Mouse (Mus musculus) embryonic facial prominence, embryonic 12.5 days (tissue): ENCODE data around the gene T2. TPM values are rescaled to one million over a fixed set of nuclear protein-coding genes. Genes with fewer than 3 reads are reported as not detected.

Source experiments
- ATAC-seq: fragments of 200-750 bp; cut with Nextera tagmentation; 2 replicates; pipeline ENCODE4 v1.8.0; 2017; ENCODE audit not compliant: insufficient number of reproducible peaks, insufficient read depth, low FRiP score, low TSS enrichment
- H3K27ac ChIP-seq: fragments of 300-500 bp; sonication (generic); 2 replicates; pipeline ENCODE4 v1.5.1; 2016; ENCODE audit warnings: mild to moderate bottlenecking
- H3K27me3 ChIP-seq: fragments of 300-500 bp; sonication (generic); 2 replicates; pipeline ENCODE4 v1.6.1; 2016; ENCODE audit warnings: mild to moderate bottlenecking, moderate library complexity
- H3K36me3 ChIP-seq: fragments of 300-500 bp; sonication (generic); 2 replicates; pipeline ENCODE4 v1.6.1; 2016; ENCODE audit warnings: mild to moderate bottlenecking
- H3K4me1 ChIP-seq: fragments of 300-500 bp; sonication (generic); 2 replicates; pipeline ENCODE4 v1.6.1; 2016
- H3K4me2 ChIP-seq: fragments of 300-500 bp; sonication (generic); replicated peaks from 2 replicates; pipeline ENCODE4 v1.6.1; 2016; ENCODE audit warnings: mild to moderate bottlenecking, moderate library complexity
- H3K4me3 ChIP-seq: fragments of 300-500 bp; sonication (generic); 2 replicates; pipeline ENCODE4 v1.5.1; 2016; ENCODE audit warnings: mild to moderate bottlenecking
- H3K9ac ChIP-seq: fragments of 300-500 bp; sonication (generic); 2 replicates; pipeline ENCODE4 v1.6.1; 2016; ENCODE audit warnings: mild to moderate bottlenecking, moderate library complexity
- H3K9me3 ChIP-seq: fragments of 300-500 bp; sonication (generic); 2 replicates; pipeline ENCODE4 v1.6.1; 2016; ENCODE audit warnings: mild to moderate bottlenecking, moderate library complexity
- WGBS: fragments of 180-500 bp; shearing (Covaris S2); methylation state at CpG from one replicate; pipeline ENCODE4 v1.1.7; 2016; 5-methylcytosine and 5-hydroxymethylcytosine counted together
- polyA plus RNA-seq: library from polyadenylated mRNA; unstranded; fragments of >200 nt; fragmentation: Nextera tagmentation; extraction: Ambion mirVana; gene quantifications from 2 replicates; pipeline ENCODE4 v1.2.1, GENCODE M21; 2016

Gene T2
- polyA plus RNA-seq, 1 experiment from 2014 or later = 1.2 TPM

GRCm38 (mm10) chr17:8455196-8455595 lies 99.4 kb downstream of the T2 start:
- H3K4me3 ChIP-seq = no peak overlapping the region
- no peak overlapping the region for H3K9ac ChIP-seq
- no peaks in the 10 kb centered on the region for H3K27me3 ChIP-seq
- H3K4me1 ChIP-seq = peaks cover 6% of the 10 kb centered on the region; the same call in 1 of the 2 replicates
- ATAC-seq = no peak
- no peaks in the 10 kb centered on the region for H3K36me3 ChIP-seq
- H3K9me3 ChIP-seq = no peaks in the 10 kb centered on the region
- no peak overlapping the region for H3K4me2 ChIP-seq
- no peak overlapping the region for H3K27ac ChIP-seq
- 39% methylated on average over 6 of the region's 6 CpGs for WGBS

DNA sequence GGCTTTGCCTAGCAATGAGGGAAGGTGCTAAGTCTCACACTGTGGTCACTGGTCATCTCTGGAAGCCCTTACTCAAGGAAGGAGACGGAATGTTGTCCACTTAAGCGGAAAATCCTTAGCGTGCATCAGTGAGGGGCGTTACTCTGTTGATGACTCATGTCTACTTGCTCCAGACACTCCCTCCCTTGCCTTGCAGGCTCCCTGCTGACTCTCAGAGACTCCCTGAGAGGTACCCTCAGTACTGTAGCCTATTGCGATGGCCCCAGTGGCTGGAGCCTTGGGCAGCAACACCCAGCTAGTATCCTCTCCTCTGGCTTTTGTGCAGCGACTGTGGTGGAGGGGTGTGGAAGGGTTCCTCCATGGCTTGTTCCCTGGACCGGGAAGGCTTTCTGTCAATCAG lies 99.8 kb downstream of the T2 start:
- H3K27ac ChIP-seq = no peak overlapping the region

GRCm38 (mm10) chr17:8456856-8457460 lies 101.2 kb downstream of the T2 start:
- Histone ChIP-seq H3K9ac (no peak overlapping the region), H3K27me3 (no peaks in the 10 kb centered on the region), H3K36me3 (no peaks in the 10 kb centered on the region), H3K4me2 (no peak overlapping the region), H3K27ac (no peak overlapping the region), H3K4me3 (no peak overlapping the region), H3K4me1 (peaks cover 6% of the 10 kb centered on the region; the same call in 1 of the 2 replicates), H3K9me3 (no peaks in the 10 kb centered on the region)
- ATAC-seq = no peak
- 51% methylated on average over 9 of the region's 9 CpGs for WGBS

More for the DNA sequence above, 99.8 kb downstream of the T2 start:
- WGBS = 79% methylated on average over 7 of the region's 7 CpGs
- no peaks in the 10 kb centered on the region for H3K27me3 ChIP-seq
- no peaks in the 10 kb centered on the region for H3K9me3 ChIP-seq
- H3K36me3 ChIP-seq = no peaks in the 10 kb centered on the region
- H3K9ac ChIP-seq = no peak overlapping the region
- H3K4me1 ChIP-seq = peaks cover 6% of the 10 kb centered on the region; the same call in 1 of the 2 replicates
- no peak overlapping the region for H3K4me3 ChIP-seq
- no peak overlapping the region for H3K4me2 ChIP-seq
- ATAC-seq = no peak

DNA sequence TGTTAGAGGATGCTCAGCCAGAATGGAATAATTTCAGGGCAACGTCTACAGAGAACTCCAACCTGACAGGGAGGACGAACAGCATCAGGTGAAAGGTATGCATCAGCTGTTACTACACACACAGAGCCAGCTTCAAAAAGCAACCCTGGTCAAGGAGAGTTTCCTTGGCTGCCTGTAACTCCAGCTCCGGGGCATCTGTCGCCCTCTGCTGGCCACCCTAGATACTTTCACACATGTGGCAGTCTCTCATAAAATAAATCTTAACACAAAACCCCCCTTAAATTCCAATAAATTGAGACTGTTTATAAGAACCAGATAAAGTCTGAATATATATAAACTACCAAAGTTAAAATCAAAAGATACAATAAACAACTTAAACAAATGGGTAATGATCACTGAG lies 105.8 kb downstream of the T2 start:
- H3K4me3 ChIP-seq = no peak overlapping the region
- ATAC-seq = no peak
- 6% methylated on average over 4 of the region's 4 CpGs for WGBS

GRCm38 (mm10) chr17:8463482-8464128 lies 107.8 kb downstream of the T2 start:
- H3K9me3 ChIP-seq = no peaks in the 10 kb centered on the region
- H3K27me3 ChIP-seq = peaks cover 16% of the 10 kb centered on the region; the same call in 1 of the 2 replicates
- H3K9ac ChIP-seq = no peak overlapping the region
- H3K4me2 ChIP-seq = no peak overlapping the region
- no peak overlapping the region for H3K4me3 ChIP-seq
- no peak overlapping the region for H3K27ac ChIP-seq
- 25% methylated on average over 9 of the region's 9 CpGs for WGBS
- H3K36me3 ChIP-seq = no peaks in the 10 kb centered on the region
- no peak; the same call in 1 of the 2 replicates for ATAC-seq
- no peaks in the 10 kb centered on the region for H3K4me1 ChIP-seq

More for the DNA sequence above, 105.8 kb downstream of the T2 start:
- Histone ChIP-seq H3K9me3 (no peaks in the 10 kb centered on the region), H3K27ac (no peak overlapping the region), H3K4me1 (0 out of 2 replicates have a peak, but pooled peaks cover 3% of the 10 kb centered on the region), H3K9ac (no peak overlapping the region), H3K4me2 (no peak overlapping the region), H3K27me3 (peaks cover 8% of the 10 kb centered on the region; the same call in 1 of the 2 replicates), H3K36me3 (no peaks in the 10 kb centered on the region)

DNA sequence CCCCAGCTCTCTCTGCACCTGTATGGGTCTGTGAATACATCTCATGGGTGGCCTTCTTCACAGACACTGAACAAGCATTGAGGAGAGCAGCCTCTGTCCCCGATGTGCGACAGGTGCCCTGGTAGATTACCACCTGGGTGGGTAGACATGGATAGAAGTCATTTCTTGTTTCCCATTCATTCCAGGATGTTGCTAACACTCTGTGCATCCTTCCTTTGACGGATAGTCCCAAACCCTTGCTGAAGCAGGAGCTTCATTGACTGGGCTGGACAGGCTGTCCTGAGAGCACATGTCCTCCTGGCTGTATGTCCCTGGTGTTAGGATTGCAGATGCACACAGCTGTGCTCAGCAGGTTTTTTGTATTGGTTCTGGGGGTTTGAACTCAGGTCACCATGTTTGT lies 112.0 kb downstream of the T2 start:
- H3K9me3 ChIP-seq = no peaks in the 10 kb centered on the region
- peaks cover 21% of the 10 kb centered on the region for H3K27me3 ChIP-seq
- H3K27ac ChIP-seq = no peak overlapping the region
- no peak overlapping the region for H3K4me2 ChIP-seq
- H3K4me1 ChIP-seq = no peaks in the 10 kb centered on the region
- no peak for ATAC-seq
- no peak overlapping the region for H3K9ac ChIP-seq
- 80% methylated on average over 3 of the region's 3 CpGs for WGBS
- no peaks in the 10 kb centered on the region for H3K36me3 ChIP-seq
- no peak overlapping the region for H3K4me3 ChIP-seq

DNA sequence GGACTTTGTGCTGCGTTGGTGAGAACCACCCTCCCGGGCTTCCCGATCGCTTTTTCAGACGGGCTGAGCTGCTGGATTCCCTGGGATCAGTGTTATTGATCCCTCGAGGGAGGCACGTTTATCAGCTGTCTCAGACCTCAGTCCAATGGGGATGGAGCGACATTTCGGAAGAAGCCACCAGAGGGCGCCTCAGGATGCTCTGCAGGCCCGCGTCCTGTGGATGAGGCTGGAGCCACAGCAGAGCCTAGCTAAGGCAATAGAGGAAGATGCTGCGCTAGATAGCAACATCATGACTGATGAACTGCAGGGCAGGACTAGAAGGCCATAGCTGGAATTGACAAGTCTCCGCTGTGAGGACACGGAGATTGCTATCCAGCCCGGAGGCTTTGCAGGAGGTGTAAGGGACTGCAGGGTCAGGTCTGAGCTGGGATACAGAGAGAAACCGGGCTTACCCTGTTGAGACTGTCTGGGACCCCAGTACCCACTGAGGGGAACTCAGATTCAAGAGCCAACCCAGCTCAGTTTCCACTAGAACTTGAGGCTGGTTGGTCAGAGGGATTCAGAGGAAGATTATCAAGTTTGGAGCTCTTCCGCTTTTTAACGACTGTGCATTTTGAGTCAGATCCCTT lies 113.0 kb downstream of the T2 start:
- Histone ChIP-seq H3K4me2 (no peak overlapping the region), H3K4me3 (no peak overlapping the region), H3K9ac (no peak overlapping the region), H3K27me3 (peaks cover 20% of the 10 kb centered on the region), H3K27ac (no peak overlapping the region), H3K9me3 (no peaks in the 10 kb centered on the region), H3K36me3 (no peaks in the 10 kb centered on the region), H3K4me1 (no peaks in the 10 kb centered on the region)
- no peak; the same call in 1 of the 2 replicates for ATAC-seq
- 16% methylated on average over 19 of the region's 19 CpGs for WGBS

Other genes starting within 250 kb of the T2 start
- gene Gm49673, start 208.2 kb upstream of the T2 start, polyA plus RNA-seq = 0.29 and 0.83 TPM in 2 replicates
- 21.3 and 22.0 TPM in 2 replicates for gene Rnaset2a, start 207.9 kb upstream of the T2 start, polyA plus RNA-seq
- 43.2 and 43.5 TPM in 2 replicates for gene Fgfr1op, start 190.5 kb upstream of the T2 start, polyA plus RNA-seq
- 0.32 TPM in 1 of 2 replicates, not detected in the other for gene Ccr6, start 119.9 kb upstream of the T2 start, polyA plus RNA-seq
- gene Mpc1, start 73.1 kb upstream of the T2 start, polyA plus RNA-seq = 122 and 129 TPM in 2 replicates
- 60.6 and 64.6 TPM in 2 replicates for gene Sft2d1, start 44.9 kb upstream of the T2 start, polyA plus RNA-seq
- gene Prr18, start 18.5 kb upstream of the T2 start, polyA plus RNA-seq = 0.58 and 1.1 TPM in 2 replicates
- gene T, start 78.4 kb downstream of the T2 start, polyA plus RNA-seq = 0.88 and 0.95 TPM in 2 replicates
- gene Pde10a, start 169.4 kb downstream of the T2 start, polyA plus RNA-seq = 3.9 and 4.9 TPM in 2 replicates
- gene Gm17087, start 211.0 kb downstream of the T2 start, polyA plus RNA-seq = not detected in 2 replicates